Mouse (Mus musculus) spleen, postnatal 4 days (tissue): ENCODE measurements around the gene Fcgbp.
"Not testable (repeated sequence)": the region's sequence is repeated elsewhere in the genome, so short reads cannot be mapped to it uniquely, and the experiment has no call there.

ENCODE experiments used
- DNase-seq, 2 experiments: peaks; one replicate each; pipeline ENCODE4 v3.0.0; 2022; ENCODE audit warnings: low spot score in 2 of 2

Fcgbp gene

GRCm38 (mm10) chr7:28149841-28150240 is 78.8 kb downstream of the Fcgbp start:
- no peak for DNase-seq

GRCm38 (mm10) chr7:28151584-28152221 is 80.7 kb downstream of the Fcgbp start:
- peak; percentile 48 to 76 for DNase-seq

GRCm38 (mm10) chr7:28153595-28153994 is 82.6 kb downstream of the Fcgbp start:
- not testable (repeated sequence) for DNase-seq

GRCm38 (mm10) chr7:28159292-28159691 is 88.3 kb downstream of the Fcgbp start:
- DNase-seq, result no peak

GRCm38 (mm10) chr7:28159893-28160292 is 88.9 kb downstream of the Fcgbp start:
- DNase-seq, result no peak

- no peak for DNase-seq
These were observed 90.2 kb downstream of the Fcgbp start for GRCm38 (mm10) chr7:28161163-28161749.

GRCm38 (mm10) chr7:28165406-28165805 is 94.4 kb downstream of the Fcgbp start:
- no peak for DNase-seq

GRCm38 (mm10) chr7:28168320-28169115 is 97.5 kb downstream of the Fcgbp start:
- peak; percentile 77 to 90 for DNase-seq

- DNase-seq, result peak; percentile 86 to 94
These were observed 98.7 kb downstream of the Fcgbp start, which contains the start of gene Fbl for GRCm38 (mm10) chr7:28169489-28170422. Gene Fbl, plus strand, starts transcription at chr7:28169710.
